Mouse (Mus musculus): ENCODE results near the gene S100a2. TPM values are rescaled to one million over a fixed set of nuclear protein-coding genes. Genes with fewer than 3 reads are reported as not detected.

Gene S100a2
- total and polyA plus RNA-seq, 2 experiments from 2014 or later, result not detected

- Histone ChIP-seq H3K4me1 (ENCODE audit: insufficient read depth, low read length) (no peaks in the 10 kb centered on the region), H3K36me3 (ENCODE audit: insufficient read depth, low read length) (no peaks in the 10 kb centered on the region), H3K4me2 (ENCODE audit: low read depth, low read length, poor library complexity, severe bottlenecking) (no peak overlapping the region), H3K27ac (ENCODE audit: low read depth, low read length) (no peak overlapping the region), H3K27me3 (ENCODE audit: insufficient read depth, low read length) (no peaks in the 10 kb centered on the region), H3K9ac (replicated peaks; ENCODE audit: low read length, poor library complexity, severe bottlenecking) (no peak overlapping the region), H3K4me3 (ENCODE audit: low read depth, low read length) (no peak overlapping the region), H3K9me3 (ENCODE audit: low read length) (no peaks in the 10 kb centered on the region)
- whole genome bisulfite sequencing, result 53% methylated on average over 1 of the region's 1 CpGs
- no peak for TF ChIP-seq CTCF (IDR thresholded peaks at IDR 0.05)
- no peak for DNase-seq (ENCODE audit: low spot score)
- ATAC-seq (ENCODE audit: low FRiP score), result no peak
Measured at GRCm38 (mm10) chr3:90638511-90639275, 48.6 kb downstream of the S100a2 start.

GRCm38 (mm10) chr3:90639511-90640154 is 49.6 kb downstream of the S100a2 start:
- Histone ChIP-seq H3K4me3 (ENCODE audit: low read depth, low read length) (no peak overlapping the region), H3K9me3 (ENCODE audit: low read length) (no peaks in the 10 kb centered on the region), H3K27me3 (ENCODE audit: insufficient read depth, low read length) (no peaks in the 10 kb centered on the region), H3K4me1 (ENCODE audit: insufficient read depth, low read length) (no peaks in the 10 kb centered on the region), H3K9ac (replicated peaks; ENCODE audit: low read length, poor library complexity, severe bottlenecking) (no peak overlapping the region), H3K4me2 (ENCODE audit: low read depth, low read length, poor library complexity, severe bottlenecking) (no peak overlapping the region), H3K27ac (ENCODE audit: low read depth, low read length) (no peak overlapping the region), H3K36me3 (ENCODE audit: insufficient read depth, low read length) (no peaks in the 10 kb centered on the region)
- peak; percentile 57 for TF ChIP-seq CTCF (IDR thresholded peaks at IDR 0.05)
- ATAC-seq (ENCODE audit: low FRiP score) (no peak), DNase-seq (ENCODE audit: low spot score) (no peak)
- WGBS, result 56% methylated on average over 7 of the region's 7 CpGs

- WGBS, result 87% methylated on average over 7 of the region's 7 CpGs
- H3K4me1 ChIP-seq (ENCODE audit: insufficient read depth, low read length), result no peaks in the 10 kb centered on the region
- no peak overlapping the region for H3K4me3 ChIP-seq (ENCODE audit: low read depth, low read length)
- no peak overlapping the region for H3K9ac ChIP-seq (replicated peaks; ENCODE audit: low read length, poor library complexity, severe bottlenecking)
- H3K27me3 ChIP-seq (ENCODE audit: insufficient read depth, low read length), result no peaks in the 10 kb centered on the region
- ATAC-seq (ENCODE audit: low FRiP score) (no peak), DNase-seq (ENCODE audit: low spot score) (no peak)
- H3K9me3 ChIP-seq (ENCODE audit: low read length), result no peaks in the 10 kb centered on the region
- H3K4me2 ChIP-seq (ENCODE audit: low read depth, low read length, poor library complexity, severe bottlenecking), result no peak overlapping the region
- H3K27ac ChIP-seq (ENCODE audit: low read depth, low read length), result no peak overlapping the region
- H3K36me3 ChIP-seq (ENCODE audit: insufficient read depth, low read length), result no peaks in the 10 kb centered on the region
- TF ChIP-seq CTCF (IDR thresholded peaks at IDR 0.05), result no peak
Measured at GRCm38 (mm10) chr3:90640981-90641380, 50.9 kb downstream of the S100a2 start.

Other genes with a start within 250 kb of the S100a2 start
- 64.8 and 86.6 TPM in 2 replicates for gene Slc27a3, start 200.3 kb upstream of the S100a2 start, total RNA-seq (2014; rRNA removed)
- 30.8 and 31.4 TPM in 2 replicates for gene Slc27a3, start 200.3 kb upstream of the S100a2 start, polyA plus RNA-seq (2015; fragmentation: Nextera tagmentation; extraction: Ambion mirVana)
- gene Ints3, start 156.6 kb upstream of the S100a2 start, total RNA-seq (2014; rRNA removed), result 58.5 and 61.8 TPM in 2 replicates
- gene Ints3, start 156.6 kb upstream of the S100a2 start, polyA plus RNA-seq (2015; fragmentation: Nextera tagmentation; extraction: Ambion mirVana), result 19.7 and 22.3 TPM in 2 replicates
- 4.0 and 4.1 TPM in 2 replicates for gene Npr1, start 124.4 kb upstream of the S100a2 start, total RNA-seq (2014; rRNA removed)
- gene Npr1, start 124.4 kb upstream of the S100a2 start, polyA plus RNA-seq (2015; fragmentation: Nextera tagmentation; extraction: Ambion mirVana), result 1.5 and 2.0 TPM in 2 replicates
- gene Ilf2, start 114.1 kb upstream of the S100a2 start, total RNA-seq (2014; rRNA removed), result 136 and 147 TPM in 2 replicates
- gene Ilf2, start 114.1 kb upstream of the S100a2 start, polyA plus RNA-seq (2015; fragmentation: Nextera tagmentation; extraction: Ambion mirVana), result 177 and 182 TPM in 2 replicates
- 41.2 and 51.9 TPM in 2 replicates for gene Snapin, start 99.2 kb upstream of the S100a2 start, total RNA-seq (2014; rRNA removed)
- gene Snapin, start 99.2 kb upstream of the S100a2 start, polyA plus RNA-seq (2015; fragmentation: Nextera tagmentation; extraction: Ambion mirVana), result 93.5 and 97.2 TPM in 2 replicates
- 233 and 254 TPM in 2 replicates for gene Chtop, start 80.7 kb upstream of the S100a2 start, total RNA-seq (2014; rRNA removed)
- 154 and 163 TPM in 2 replicates for gene Chtop, start 80.7 kb upstream of the S100a2 start, polyA plus RNA-seq (2015; fragmentation: Nextera tagmentation; extraction: Ambion mirVana)
- gene S100a1, start 75.9 kb upstream of the S100a2 start, total RNA-seq (2014; rRNA removed), result 16.4 and 27.5 TPM in 2 replicates
- gene S100a1, start 75.9 kb upstream of the S100a2 start, polyA plus RNA-seq (2015; fragmentation: Nextera tagmentation; extraction: Ambion mirVana), result 54.2 and 59.9 TPM in 2 replicates
- 4.5 and 7.3 TPM in 2 replicates for gene S100a13, start 75.8 kb upstream of the S100a2 start, total RNA-seq (2014; rRNA removed)
- 20.3 and 21.1 TPM in 2 replicates for gene S100a13, start 75.8 kb upstream of the S100a2 start, polyA plus RNA-seq (2015; fragmentation: Nextera tagmentation; extraction: Ambion mirVana)
- 0.55 TPM in 1 of 2 replicates, not detected in the other for gene S100a14, start 63.4 kb upstream of the S100a2 start, total RNA-seq (2014; rRNA removed)
- gene S100a14, start 63.4 kb upstream of the S100a2 start, polyA plus RNA-seq (2015; fragmentation: Nextera tagmentation; extraction: Ambion mirVana), result not detected in 2 replicates
- 38.4 and 76.1 TPM in 2 replicates for gene S100a16, start 53.0 kb upstream of the S100a2 start, total RNA-seq (2014; rRNA removed)
- gene S100a16, start 53.0 kb upstream of the S100a2 start, polyA plus RNA-seq (2015; fragmentation: Nextera tagmentation; extraction: Ambion mirVana), result 65.5 and 74.7 TPM in 2 replicates
- gene S100a3, start 29.7 kb upstream of the S100a2 start, total RNA-seq (2014; rRNA removed), result 0.19 and 3.5 TPM in 2 replicates
- gene S100a3, start 29.7 kb upstream of the S100a2 start, polyA plus RNA-seq (2015; fragmentation: Nextera tagmentation; extraction: Ambion mirVana), result 0.81 and 0.90 TPM in 2 replicates
- 1.6 TPM in 1 of 2 replicates, not detected in the other for gene Gm42674, start 11.7 kb downstream of the S100a2 start, total RNA-seq (2014; rRNA removed)
- gene Gm42674, start 11.7 kb downstream of the S100a2 start, polyA plus RNA-seq (2015; fragmentation: Nextera tagmentation; extraction: Ambion mirVana), result not detected in 2 replicates
- not detected in 2 replicates for gene S100a4, start 13.5 kb downstream of the S100a2 start, total RNA-seq (2014; rRNA removed)
- gene S100a4, start 13.5 kb downstream of the S100a2 start, polyA plus RNA-seq (2015; fragmentation: Nextera tagmentation; extraction: Ambion mirVana), result 2.4 and 2.5 TPM in 2 replicates
- not detected in 2 replicates for gene S100a5, start 18.3 kb downstream of the S100a2 start, total RNA-seq (2014; rRNA removed)
- 0.43 TPM in 1 of 2 replicates, not detected in the other for gene S100a5, start 18.3 kb downstream of the S100a2 start, polyA plus RNA-seq (2015; fragmentation: Nextera tagmentation; extraction: Ambion mirVana)
- 13.8 and 14.3 TPM in 2 replicates for gene S100a6, start 22.6 kb downstream of the S100a2 start, total RNA-seq (2014; rRNA removed)
- 42.3 and 50.9 TPM in 2 replicates for gene S100a6, start 22.6 kb downstream of the S100a2 start, polyA plus RNA-seq (2015; fragmentation: Nextera tagmentation; extraction: Ambion mirVana)
- gene S100a7a, start 63.8 kb downstream of the S100a2 start, total RNA-seq (2014; rRNA removed), result not detected in 2 replicates
- not detected in 2 replicates for gene S100a7a, start 63.8 kb downstream of the S100a2 start, polyA plus RNA-seq (2015; fragmentation: Nextera tagmentation; extraction: Ambion mirVana)
- 0.93 and 1.8 TPM in 2 replicates for gene S100a8, start 78.7 kb downstream of the S100a2 start, total RNA-seq (2014; rRNA removed)
- gene S100a8, start 78.7 kb downstream of the S100a2 start, polyA plus RNA-seq (2015; fragmentation: Nextera tagmentation; extraction: Ambion mirVana), result 2.2 and 4.2 TPM in 2 replicates
- gene S100a9, start 105.5 kb downstream of the S100a2 start, total RNA-seq (2014; rRNA removed), result 5.5 TPM in 1 of 2 replicates, not detected in the other
- gene S100a9, start 105.5 kb downstream of the S100a2 start, polyA plus RNA-seq (2015; fragmentation: Nextera tagmentation; extraction: Ambion mirVana), result 2.1 and 2.2 TPM in 2 replicates
- gene Pglyrp4, start 136.7 kb downstream of the S100a2 start, total RNA-seq (2014; rRNA removed), result not detected in 2 replicates
- not detected in 2 replicates for gene Pglyrp4, start 136.7 kb downstream of the S100a2 start, polyA plus RNA-seq (2015; fragmentation: Nextera tagmentation; extraction: Ambion mirVana)
- not detected in 2 replicates for gene Gm5849, start 187.6 kb downstream of the S100a2 start, total RNA-seq (2014; rRNA removed)
- not detected in 2 replicates for gene Gm5849, start 187.6 kb downstream of the S100a2 start, polyA plus RNA-seq (2015; fragmentation: Nextera tagmentation; extraction: Ambion mirVana)

All from midbrain, postnatal 0 days (tissue).